ENCODE assay signal across 1 mouse cellular context in the genomic region with DNA sequence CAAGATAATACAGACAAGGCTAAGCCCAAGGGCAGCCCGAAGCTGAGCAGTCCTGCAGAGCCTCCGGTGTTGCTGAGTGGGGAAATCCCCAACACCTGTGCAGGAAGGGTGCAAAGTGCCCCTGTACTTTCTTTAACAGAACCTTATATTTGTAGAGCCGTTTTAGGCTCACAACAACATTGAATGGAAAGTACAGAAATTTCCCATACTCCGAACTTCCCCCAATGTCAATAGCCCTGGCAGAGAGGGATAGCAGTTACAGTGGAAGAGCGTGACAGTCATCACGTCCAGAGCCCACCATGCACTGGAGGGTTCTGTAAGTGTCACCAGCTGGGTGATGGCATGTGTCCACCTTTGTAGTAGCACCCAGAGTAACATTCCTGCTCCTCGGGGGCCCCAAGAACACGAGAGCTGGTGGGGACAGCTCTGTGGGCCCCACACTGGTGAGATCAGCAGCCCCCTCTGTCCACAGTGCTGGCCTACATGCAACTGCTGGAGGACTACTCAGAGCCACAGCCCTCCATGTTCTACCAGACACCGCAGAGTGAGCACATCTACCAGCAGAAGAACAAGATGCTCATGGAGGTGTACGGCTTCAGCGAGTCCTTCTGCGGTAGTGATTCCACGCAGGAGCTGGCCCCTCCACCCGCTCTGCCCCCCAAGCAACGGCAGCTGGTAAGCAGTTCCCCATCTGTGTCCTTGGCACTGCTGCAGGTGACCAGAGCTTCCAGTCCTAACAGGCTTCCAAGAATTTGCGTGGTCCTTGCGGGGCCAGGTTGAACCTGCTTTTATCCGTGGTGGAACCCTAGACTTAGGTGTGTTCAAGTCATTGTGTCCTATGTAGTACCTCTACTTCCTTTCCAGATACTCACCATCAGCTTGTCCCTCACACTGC.
TF ChIP-seq lines count a peak whose summit lies in the region.

No protein-coding gene starts in this region.

TF ChIP-seq in CH12.LX, 34 proteins besides CTCF, POLR2A, EP300 and RAD21 (continued from another document):
- TF ChIP-seq IRF4 (IDR thresholded peaks at IDR 0.05; ENCODE audit: low read depth, low read length) (peak; percentile 80), BHLHE40 (IDR thresholded peaks at IDR 0.05; ENCODE audit: low read depth, low read length) (peak; percentile 86), MXI1 (IDR thresholded peaks at IDR 0.05; ENCODE audit: low read depth, low read length) (peak; percentile 69), SIN3A (IDR thresholded peaks at IDR 0.05; ENCODE audit: low read length) (peak; percentile 89), ZKSCAN1 (IDR thresholded peaks at IDR 0.05; ENCODE audit: borderline replicate concordance, low read depth, low read length) (no peak), MAZ (IDR thresholded peaks at IDR 0.05; ENCODE audit: low read depth, low read length) (peak; percentile 80), ZNF384 (IDR thresholded peaks at IDR 0.05; ENCODE audit: low read depth, low read length) (no peak), ZC3H11A (IDR thresholded peaks at IDR 0.05; ENCODE audit: low read depth, low read length) (no peak), TCF12 (IDR thresholded peaks at IDR 0.05; ENCODE audit: low read depth, low read length) (peak; percentile 99), ETS1 (conservative IDR thresholded peaks at IDR 0.05; ENCODE audit: low read depth, low read length) (peak; percentile 92), TBP (conservative IDR thresholded peaks at IDR 0.05; ENCODE audit: low read depth, low read length) (0 out of 2 replicates have a peak, but pooled peaks have one; percentile 19), MEF2A (IDR thresholded peaks at IDR 0.05; ENCODE audit: borderline replicate concordance, low read depth, low read length) (peak; percentile 97), JUN (IDR thresholded peaks at IDR 0.05; ENCODE audit: insufficient read depth, low read depth, low read length) (no peak), USF2 (conservative IDR thresholded peaks at IDR 0.05; ENCODE audit: low read depth, low read length) (no peak), RCOR1 (conservative IDR thresholded peaks at IDR 0.05; ENCODE audit: low read depth, low read length) (no peak), USF1 (IDR thresholded peaks at IDR 0.05; ENCODE audit: low read depth, low read length) (no peak), MAX (IDR thresholded peaks at IDR 0.05; ENCODE audit: low read length) (peak; percentile 65), HCFC1 (IDR thresholded peaks at IDR 0.05; ENCODE audit: low read depth, low read length) (no peak), JUND (conservative IDR thresholded peaks at IDR 0.05; ENCODE audit: low read depth, low read length) (peak; percentile 34; the same call in 1 of the 2 replicates), NELFE (IDR thresholded peaks at IDR 0.05; ENCODE audit: low read depth, low read length) (no peak; the same call in 1 of the 2 replicates), UBTF (IDR thresholded peaks at IDR 0.05; ENCODE audit: low read depth, low read length) (no peak), NRF1 (IDR thresholded peaks at IDR 0.05; ENCODE audit: low read depth, low read length) (peak; percentile 34; the same call in 1 of the 2 replicates), ELF1 (IDR thresholded peaks at IDR 0.05; ENCODE audit: low read depth, low read length) (no peak; the same call in 1 of the 2 replicates), ZMIZ1 (IDR thresholded peaks at IDR 0.05; ENCODE audit: low read depth, low read length) (no peak), PAX5 (IDR thresholded peaks at IDR 0.05; ENCODE audit: low read length) (no peak)
